Mouse (Mus musculus) leukemia stem cell, adult 10-12 weeks (primary cell): ENCODE data around the gene Gm16442. TPM values are rescaled to one million over a fixed set of nuclear protein-coding genes. Genes with fewer than 3 reads are reported as not detected.

Experiments
- polyA plus RNA-seq: library from polyadenylated mRNA; stranded (reverse); fragments of >175 nt; gene quantifications from 2 replicates; pipeline ENCODE4 v1.2.3, GENCODE M21; 2012; ENCODE audit warnings: low replicate concordance

Gm16442 gene
- not detected in 2 replicates for polyA plus RNA-seq

DNA sequence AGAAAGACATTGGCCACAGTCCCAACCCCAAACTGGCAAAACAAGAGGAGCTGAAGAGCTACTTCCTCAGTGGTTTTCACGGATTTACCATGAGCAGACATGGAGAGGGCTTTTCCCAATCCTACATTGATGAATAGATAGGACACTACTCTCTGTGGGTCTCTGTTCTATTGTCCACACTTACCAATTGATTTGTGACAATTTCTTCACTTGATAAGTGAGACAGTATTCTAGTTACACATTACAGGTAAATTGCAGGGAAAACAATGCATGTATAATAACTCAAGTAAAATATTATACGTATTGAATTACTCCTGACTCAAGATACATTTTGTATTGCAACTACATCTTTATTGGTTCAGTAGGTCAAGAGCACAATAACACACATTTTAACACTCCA is at the start of gene Gm16442:
TSS of gene Gm16442 (minus strand) at position 101 of the 400 bp plus-strand sequence.

DNA sequence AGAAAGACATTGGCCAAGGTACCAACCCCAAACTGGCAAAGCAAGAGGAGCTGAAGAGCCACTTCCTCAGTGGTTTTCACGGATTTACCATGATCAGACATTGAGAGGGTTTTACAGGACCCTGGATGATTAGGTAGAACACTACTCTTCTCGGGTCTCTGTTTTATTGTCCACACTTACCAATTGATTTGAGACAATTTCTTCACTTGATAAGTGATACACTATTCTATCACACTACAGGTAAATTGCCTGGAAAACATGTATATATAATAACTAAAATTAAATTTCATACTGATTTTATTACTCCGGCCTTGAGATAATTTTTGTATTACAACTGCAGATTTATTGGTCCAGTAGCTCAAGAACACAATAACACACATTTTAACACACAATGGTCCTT is 45.9 kb upstream of the Gm16442 start, which contains the start of gene Vmn1r94:
TSS of gene Vmn1r94 (minus strand) at position 101 of the 400 bp plus-strand sequence.

DNA sequence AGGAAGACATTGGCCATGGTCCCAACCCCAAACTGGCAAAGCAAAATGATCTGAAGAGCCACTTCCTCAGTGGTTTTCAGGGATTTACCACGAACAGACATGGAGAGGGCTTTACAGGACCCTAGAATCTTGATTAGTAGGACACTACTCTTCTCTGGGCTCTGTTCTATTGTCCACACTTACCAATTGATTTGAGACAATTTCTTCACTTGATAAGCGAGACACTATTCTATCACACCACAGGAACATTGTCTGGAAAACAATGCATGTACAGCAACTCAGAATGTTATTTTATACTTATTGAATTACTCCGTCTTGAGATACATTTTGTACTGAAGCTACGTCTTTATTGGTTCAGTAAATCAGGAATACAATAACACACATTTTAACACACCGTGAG is 16.6 kb upstream of the Gm16442 start, which contains the start of gene Vmn1r93:
TSS of gene Vmn1r93 (minus strand) at position 101 of the 400 bp plus-strand sequence.

DNA sequence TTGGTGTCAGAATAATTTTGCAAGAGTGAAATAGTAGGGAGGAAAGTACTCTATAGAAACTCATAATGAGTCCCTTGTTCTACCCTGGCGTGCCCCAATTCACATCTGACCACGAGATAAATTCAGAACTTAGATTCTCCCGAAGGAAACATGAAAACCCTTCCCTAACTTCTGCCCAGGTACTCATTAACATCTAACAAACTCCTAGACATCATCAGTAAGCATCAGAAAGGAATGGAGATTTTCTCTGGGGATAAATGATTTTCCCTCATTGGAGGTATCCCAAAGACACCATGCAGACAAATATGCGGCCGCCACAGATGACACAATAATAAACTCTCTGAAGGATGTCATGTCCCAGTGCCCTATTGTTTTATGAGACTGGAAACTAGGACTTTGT is 23.0 kb downstream of the Gm16442 start, which contains the start of gene Vmn1r91:
TSS of gene Vmn1r91 (plus strand) at position 301 of the 400 bp plus-strand sequence.

Other genes starting within 250 kb of the Gm16442 start
- not detected in 2 replicates for gene Ceacam19, start 234.6 kb downstream of the Gm16442 start, polyA plus RNA-seq
- gene Pvr, start 201.4 kb downstream of the Gm16442 start, polyA plus RNA-seq = 0.60 and 0.87 TPM in 2 replicates
- gene Igsf23, start 171.8 kb downstream of the Gm16442 start, polyA plus RNA-seq = 0.20 TPM in 1 of 2 replicates, not detected in the other
- gene Ceacam20, start 157.2 kb downstream of the Gm16442 start, polyA plus RNA-seq = not detected in 2 replicates
- not detected in 2 replicates for gene Nlrp9b, start 131.1 kb downstream of the Gm16442 start, polyA plus RNA-seq
- not detected in 2 replicates for gene Vmn1r91, start 22.9 kb downstream of the Gm16442 start, polyA plus RNA-seq
- not detected in 2 replicates for gene Vmn1r93, start 16.5 kb upstream of the Gm16442 start, polyA plus RNA-seq
- not detected in 2 replicates for gene Vmn1r94, start 45.8 kb upstream of the Gm16442 start, polyA plus RNA-seq
- not detected in 2 replicates for gene Vmn1r95, start 71.1 kb upstream of the Gm16442 start, polyA plus RNA-seq
- gene Gm6164, start 83.0 kb upstream of the Gm16442 start, polyA plus RNA-seq = not detected in 2 replicates
- not detected in 2 replicates for gene Gm4498, start 111.2 kb upstream of the Gm16442 start, polyA plus RNA-seq
- gene Gm5890, start 140.3 kb upstream of the Gm16442 start, polyA plus RNA-seq = not detected in 2 replicates
- gene Gm4133, start 211.5 kb upstream of the Gm16442 start, polyA plus RNA-seq = not detected in 2 replicates